Mouse (Mus musculus) kidney, postnatal 0 days (tissue): ENCODE data around the gene Camk2b. TPM values are rescaled to one million over a fixed set of nuclear protein-coding genes. Genes with fewer than 3 reads are reported as not detected.

Experiments used
- ATAC-seq: fragments of 200-750 bp; cut with Nextera tagmentation; replicated peaks from 2 replicates; pipeline ENCODE4 v1.8.0; 2017; ENCODE audit warnings: low read depth, moderate number of reproducible peaks, moderate TSS enrichment, moderate library complexity; ENCODE audit not compliant: low FRiP score
- DNase-seq: peaks from one replicate; pipeline ENCODE4 v3.0.0-alpha.2; 2016; ENCODE audit warnings: low spot score
- H3K27ac ChIP-seq: fragments of 300-500 bp; sonication (generic); 2 replicates; pipeline ENCODE4 v1.5.1; 2014; ENCODE audit warnings: mild to moderate bottlenecking
- H3K27me3 ChIP-seq: fragments of 300-500 bp; sonication (generic); 2 replicates; pipeline ENCODE4 v1.6.1; 2014; ENCODE audit warnings: low read length, mixed read lengths; ENCODE audit not compliant: insufficient read depth
- H3K36me3 ChIP-seq: fragments of 300-500 bp; sonication (generic); 2 replicates; pipeline ENCODE4 v1.6.1; 2014; ENCODE audit warnings: low read length, mixed read lengths; ENCODE audit not compliant: insufficient read depth
- H3K4me1 ChIP-seq: fragments of 300-500 bp; sonication (generic); replicated peaks from 2 replicates; pipeline ENCODE4 v1.6.1; 2014; ENCODE audit warnings: antibody characterized with exemption, low read length, mixed read lengths; ENCODE audit not compliant: insufficient read depth
- H3K4me2 ChIP-seq: fragments of 300-500 bp; sonication (generic); 2 replicates; pipeline ENCODE4 v1.6.1; 2014; ENCODE audit warnings: mild to moderate bottlenecking, low read length, moderate library complexity, mixed read lengths
- H3K4me3 ChIP-seq: fragments of 300-500 bp; sonication (generic); replicated peaks from 2 replicates; pipeline ENCODE4 v1.5.1; 2014; ENCODE audit warnings: low read depth, low read length
- H3K9ac ChIP-seq: fragments of 300-500 bp; sonication (generic); 2 replicates; pipeline ENCODE4 v1.6.1; 2014; ENCODE audit warnings: low read depth, low read length
- H3K9me3 ChIP-seq: fragments of 300-500 bp; sonication (generic); replicated peaks from 2 replicates; pipeline ENCODE4 v1.6.1; 2016; ENCODE audit warnings: low read length, inconsistent platforms, mixed read lengths
- CTCF ChIP-seq: IDR thresholded peaks from 2 replicates; pipeline ENCODE4 v1.5.1; 2016; ENCODE audit warnings: antibody characterized with exemption, low read depth, mild to moderate bottlenecking, moderate library complexity
- WGBS: fragments of 180-500 bp; shearing (Covaris S2); extraction: QIAGEN DNeasy Blood & Tissue Kit; methylation state at CpG from one replicate; pipeline ENCODE4 v1.1.7; 2014; 5-methylcytosine and 5-hydroxymethylcytosine counted together
- polyA plus RNA-seq: library from polyadenylated mRNA; unstranded; fragments of >200 nt; fragmentation: Nextera tagmentation; extraction: Ambion mirVana; gene quantifications from 2 replicates; pipeline ENCODE4 v1.2.1, GENCODE M21; 2015

The Camk2b gene
- polyA plus RNA-seq, 1 experiment from 2014 or later, result 3.3 TPM

GRCm38 (mm10) chr11:5979088-5979487 is 87.1 kb downstream of the Camk2b start:
- no peak for TF ChIP-seq CTCF
- 76% methylated on average over 7 of the region's 7 CpGs for whole genome bisulfite sequencing

GRCm38 (mm10) chr11:5976106-5976505 is 90.1 kb downstream of the Camk2b start:
- Histone ChIP-seq H3K9ac (no peak overlapping the region), H3K9me3 (no peaks in the 10 kb centered on the region)

More at GRCm38 (mm10) chr11:5979088-5979487, 87.1 kb downstream of the Camk2b start:
- Histone ChIP-seq H3K9ac (no peak overlapping the region), H3K4me3 (no peak overlapping the region), H3K9me3 (no peaks in the 10 kb centered on the region), H3K4me2 (no peak overlapping the region), H3K36me3 (no peaks in the 10 kb centered on the region), H3K27ac (no peak overlapping the region), H3K27me3 (no peaks in the 10 kb centered on the region), H3K4me1 (no peaks in the 10 kb centered on the region)
- no peak for DNase-seq
- no peak for ATAC-seq

GRCm38 (mm10) chr11:5975068-5975467 is 91.1 kb downstream of the Camk2b start:
- Histone ChIP-seq H3K4me1 (peaks cover 7% of the 10 kb centered on the region; the same call in 1 of the 2 replicates), H3K27me3 (no peaks in the 10 kb centered on the region), H3K4me2 (no peak overlapping the region), H3K9me3 (no peaks in the 10 kb centered on the region), H3K36me3 (no peaks in the 10 kb centered on the region), H3K4me3 (no peak overlapping the region), H3K9ac (no peak overlapping the region), H3K27ac (no peak overlapping the region)
- no peak for DNase-seq
- 78% methylated on average over 2 of the region's 2 CpGs for WGBS
- no peak for ATAC-seq
- TF ChIP-seq CTCF, result no peak

More at GRCm38 (mm10) chr11:5976106-5976505, 90.1 kb downstream of the Camk2b start:
- Histone ChIP-seq H3K4me1 (peaks cover 7% of the 10 kb centered on the region; the same call in 1 of the 2 replicates), H3K4me2 (no peak overlapping the region), H3K27me3 (no peaks in the 10 kb centered on the region), H3K36me3 (no peaks in the 10 kb centered on the region), H3K4me3 (no peak overlapping the region), H3K27ac (no peak overlapping the region)
- ATAC-seq, result peak; percentile 29; the same call in 1 of the 2 replicates
- TF ChIP-seq CTCF, result no peak
- 22% methylated on average over 9 of the region's 9 CpGs for WGBS
- peak; percentile 81 for DNase-seq

GRCm38 (mm10) chr11:5974053-5974452 is 92.1 kb downstream of the Camk2b start:
- no peaks in the 10 kb centered on the region for H3K36me3 ChIP-seq
- H3K4me1 ChIP-seq, result peaks cover 7% of the 10 kb centered on the region; the same call in 1 of the 2 replicates
- no peaks in the 10 kb centered on the region for H3K9me3 ChIP-seq
- no peak overlapping the region for H3K4me3 ChIP-seq
- 69% methylated on average over 6 of the region's 6 CpGs for WGBS
- no peak overlapping the region for H3K4me2 ChIP-seq
- no peak overlapping the region for H3K27ac ChIP-seq
- DNase-seq (no peak), ATAC-seq (no peak)
- H3K9ac ChIP-seq, result no peak overlapping the region
- no peak for TF ChIP-seq CTCF
- H3K27me3 ChIP-seq, result no peaks in the 10 kb centered on the region

- DNase-seq (peak; percentile 71), ATAC-seq (no peak)
- H3K4me1 ChIP-seq, result peaks cover 7% of the 10 kb centered on the region; the same call in 1 of the 2 replicates
- no peaks in the 10 kb centered on the region for H3K9me3 ChIP-seq
- 0 out of 2 replicates have a peak, but pooled peaks cover 4% of the 10 kb centered on the region for H3K36me3 ChIP-seq
- H3K27ac ChIP-seq, result no peak overlapping the region
- no peaks in the 10 kb centered on the region for H3K27me3 ChIP-seq
- H3K9ac ChIP-seq, result no peak overlapping the region
- TF ChIP-seq CTCF, result no peak
- 28% methylated on average over 7 of the region's 7 CpGs for WGBS
- H3K4me2 ChIP-seq, result no peak overlapping the region
- H3K4me3 ChIP-seq, result no peak overlapping the region
These were observed 93.0 kb downstream of the Camk2b start for GRCm38 (mm10) chr11:5973151-5973550.

- Histone ChIP-seq H3K9ac (no peak overlapping the region), H3K27me3 (no peaks in the 10 kb centered on the region), H3K36me3 (0 out of 2 replicates have a peak, but pooled peaks cover 12% of the 10 kb centered on the region), H3K27ac (no peak overlapping the region), H3K9me3 (no peaks in the 10 kb centered on the region), H3K4me2 (no peak overlapping the region), H3K4me1 (peaks cover 7% of the 10 kb centered on the region; the same call in 1 of the 2 replicates), H3K4me3 (no peak overlapping the region)
- no peak for TF ChIP-seq CTCF
- DNase-seq (no peak), ATAC-seq (no peak)
- WGBS, result 55% methylated on average over 7 of the region's 7 CpGs
These were observed 95.0 kb downstream of the Camk2b start for GRCm38 (mm10) chr11:5971202-5971601.
